ENCODE assay signal across 19 mouse cellular contexts in genomic region chrX:48157396-48157795, GRCm38 (mm10). TPM values are rescaled to one million over a fixed set of nuclear protein-coding genes. Genes with fewer than 3 reads are reported as not detected.
"Had no signal": no experiment of that assay in that cellular context is flagged by ENCODE, and none has a peak within 500 bp of the region (broad histone marks: within the 10 kb centered on the region; RNA-seq: fewer than 3 reads in every experiment).

No protein-coding gene starts in this region.

- H3K27me3 ChIP-seq: midbrain, embryonic 12.5 days; neural tube, embryonic 13.5 days; neural tube, embryonic 15.5 days had no signal

- H3K4me1 ChIP-seq: midbrain, embryonic 10.5 days; midbrain, embryonic 12.5 days; neural tube, embryonic 13.5 days; neural tube, embryonic 15.5 days had no signal

- H3K4me3 ChIP-seq: midbrain, embryonic 10.5 days; midbrain, embryonic 12.5 days; myocyte; neural tube, embryonic 13.5 days; neural tube, embryonic 15.5 days had no signal

- DNase-seq: lung, adult 18-20 months; lung, embryonic 14.5 days; lung, postnatal 10 days; lung, postnatal 4 days; midbrain, embryonic 14.5 days; retina, postnatal 1 day; right cerebral cortex, adult 18-20 months; right cerebral cortex, postnatal 25 days; right cerebral cortex, postnatal 4 days; spleen, adult 18-20 months; thymus, adult 18-20 months; thymus, postnatal 14 days; thymus, postnatal 36 days had no signal

- H3K27ac ChIP-seq: midbrain, embryonic 10.5 days; midbrain, embryonic 12.5 days; neural tube, embryonic 13.5 days; neural tube, embryonic 15.5 days had no signal

RNA-seq across cellular contexts. Expression of gene Sash3, which starts 11.2 kb away (rescaled TPM):
- polyA plus RNA-seq: myocyte had no signal

RNA-seq across cellular contexts. Expression of gene Xpnpep2, which starts 48.9 kb away (rescaled TPM):
- total RNA-seq: megakaryocyte, adult 5-6 weeks had no signal
